Mouse (Mus musculus) C2C12 (cell line): ENCODE measurements around the gene Grik3. TPM values are rescaled to one million over a fixed set of nuclear protein-coding genes. Genes with fewer than 3 reads are reported as not detected.
"Not testable (repeated sequence)": the region's sequence is repeated elsewhere in the genome, so short reads cannot be mapped to it uniquely, and the experiment has no call there.

Experiments used
- H3K27me3 ChIP-seq: one replicate; pipeline ENCODE4 v1.6.1; 2011; ENCODE audit not compliant: control insufficient read depth, insufficient read depth, insufficient read length
- H3K36me3 ChIP-seq: one replicate; pipeline ENCODE4 v1.6.1; 2011; ENCODE audit not compliant: control insufficient read depth, insufficient read depth
- H3K4me3 ChIP-seq: one replicate; pipeline ENCODE4 v1.5.1; 2011; ENCODE audit warnings: mild to moderate bottlenecking, control low read depth; ENCODE audit not compliant: poor library complexity, insufficient read depth, severe bottlenecking
- H3K79me2 ChIP-seq: one replicate; pipeline ENCODE4 v1.6.1; 2011; ENCODE audit not compliant: control insufficient read depth, insufficient read depth
- H3K79me3 ChIP-seq: one replicate; pipeline ENCODE4 v1.6.1; 2011; ENCODE audit warnings: low read depth, control low read depth
- H3ac ChIP-seq: one replicate; pipeline ENCODE3; 2011; ENCODE audit warnings: low read depth; ENCODE audit not compliant: control insufficient read depth, insufficient read length
- CEBPB ChIP-seq: IDR thresholded peaks from one replicate; pipeline ENCODE4 v1.6.1; 2011; ENCODE audit warnings: low read depth, mild to moderate bottlenecking, control low read depth, moderate library complexity
- CTCF ChIP-seq: IDR thresholded peaks from one replicate; pipeline ENCODE4 v1.5.1; 2011; ENCODE audit not compliant: control insufficient read depth, insufficient read depth, insufficient read length
- FOSL1 ChIP-seq: IDR thresholded peaks from one replicate; pipeline ENCODE4 v1.8.0; 2011; ENCODE audit warnings: mild to moderate bottlenecking, low read length; ENCODE audit not compliant: poor library complexity, insufficient read depth, severe bottlenecking
- MAX ChIP-seq: IDR thresholded peaks from one replicate; pipeline ENCODE4 v1.6.1; 2011; ENCODE audit warnings: mild to moderate bottlenecking, control low read depth
- MYOD1 ChIP-seq: IDR thresholded peaks from one replicate; pipeline ENCODE4 v1.6.1; 2011; ENCODE audit warnings: low read depth; ENCODE audit not compliant: control insufficient read depth, insufficient read length
- MYOG ChIP-seq: IDR thresholded peaks from one replicate; pipeline ENCODE4 v1.6.1; 2011; ENCODE audit not compliant: control insufficient read depth, insufficient read length; ENCODE audit errors: extremely low read depth
- USF1 ChIP-seq: IDR thresholded peaks from one replicate; pipeline ENCODE4 v1.6.1; 2011; ENCODE audit warnings: low read depth, mild to moderate bottlenecking, control low read depth, moderate library complexity
- polyA plus RNA-seq: library from polyadenylated mRNA; unstranded; fragments of >200 nt; fragmentation: generic; extraction: Trizol; gene quantifications from one replicate; pipeline ENCODE4 v1.2.1, GENCODE M21; 2012; ENCODE audit warnings: missing spikeins

Gene Grik3
- polyA plus RNA-seq, 1 experiment: 0.01 TPM

DNA sequence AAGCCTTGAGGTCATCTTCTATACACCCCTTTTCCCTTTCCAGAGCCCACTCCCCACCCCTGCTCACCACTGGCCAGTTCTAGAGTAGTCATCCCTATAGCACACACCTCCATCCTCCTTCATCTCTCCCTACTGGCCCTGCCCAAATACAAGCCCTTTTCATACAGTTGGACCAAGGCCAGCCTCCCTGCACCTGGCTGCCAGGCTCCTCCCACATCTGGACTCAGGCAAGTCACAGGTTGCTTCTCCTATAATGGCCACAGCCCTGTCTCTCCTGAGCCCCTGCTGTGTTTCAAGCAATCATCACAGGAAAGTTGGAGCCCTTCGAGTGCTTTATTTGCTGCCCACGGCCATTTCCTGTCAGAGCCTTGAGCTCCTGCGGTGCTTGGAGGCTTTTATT, 110.8 kb downstream of the Grik3 start:
- TF ChIP-seq MAX (no peak), FOSL1 (no peak), CEBPB (no peak), CTCF (no peak), MYOD1 (no peak), USF1 (no peak), MYOG (no peak)
- Histone ChIP-seq H3K36me3 (no peaks in the 10 kb centered on the region), H3ac (no peak overlapping the region), H3K4me3 (no peak overlapping the region), H3K79me3 (no peaks in the 10 kb centered on the region), H3K27me3 (no peaks in the 10 kb centered on the region), H3K79me2 (no peaks in the 10 kb centered on the region)

DNA sequence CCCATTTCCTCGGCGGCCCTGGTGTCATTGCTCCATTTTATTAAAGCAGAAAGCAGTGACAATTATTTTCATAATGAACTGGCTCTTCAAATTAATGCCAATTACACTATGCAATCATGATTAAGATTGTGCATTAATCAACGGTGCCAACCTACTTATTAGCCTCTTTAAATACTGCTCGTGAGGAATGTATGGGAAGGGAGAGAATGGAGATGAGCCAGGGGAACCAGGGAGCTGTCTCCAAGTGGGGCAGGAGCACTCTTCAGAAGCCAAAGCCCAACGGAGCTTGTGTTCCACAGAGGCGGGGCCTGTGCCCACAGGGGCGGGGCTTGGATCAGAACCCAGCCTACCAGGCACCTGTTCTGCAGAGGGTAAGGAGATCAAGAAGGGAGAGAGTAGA, 114.0 kb downstream of the Grik3 start:
- H3ac ChIP-seq: no peak overlapping the region
- H3K27me3 ChIP-seq: no peaks in the 10 kb centered on the region
- H3K4me3 ChIP-seq: no peak overlapping the region
- H3K79me3 ChIP-seq: no peaks in the 10 kb centered on the region
- TF ChIP-seq MYOD1: no peak
- TF ChIP-seq MAX: no peak
- TF ChIP-seq CTCF: no peak
- TF ChIP-seq USF1: no peak
- no peak for TF ChIP-seq CEBPB
- no peak for TF ChIP-seq FOSL1
- TF ChIP-seq MYOG: no peak
- no peaks in the 10 kb centered on the region for H3K79me2 ChIP-seq
- H3K36me3 ChIP-seq: no peaks in the 10 kb centered on the region

DNA sequence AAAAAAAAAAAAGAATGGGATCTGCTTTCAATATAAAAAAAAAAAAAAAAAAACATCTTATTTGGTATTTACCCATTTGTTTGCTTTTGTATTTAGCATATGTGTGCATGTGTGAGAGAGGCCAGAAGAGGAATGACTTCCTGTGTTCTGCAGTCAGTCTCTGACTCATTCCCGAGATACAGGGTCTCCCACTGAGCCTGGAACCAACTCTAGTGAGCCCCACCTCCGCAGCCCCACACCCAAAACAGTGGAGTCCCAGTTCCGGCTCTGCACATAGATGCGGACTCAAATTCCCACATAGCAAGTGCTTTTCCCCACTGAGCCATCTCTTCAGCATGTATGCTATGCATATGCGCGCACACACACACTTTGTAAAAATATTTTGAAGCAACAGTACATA, 115.6 kb downstream of the Grik3 start:
- no peak overlapping the region for H3ac ChIP-seq
- no peaks in the 10 kb centered on the region for H3K79me2 ChIP-seq
- no peaks in the 10 kb centered on the region for H3K27me3 ChIP-seq
- no peak overlapping the region for H3K4me3 ChIP-seq
- no peak for TF ChIP-seq FOSL1
- TF ChIP-seq MYOG: no peak
- TF ChIP-seq USF1: no peak
- no peak for TF ChIP-seq MAX
- TF ChIP-seq CEBPB: no peak
- TF ChIP-seq CTCF: no peak
- no peak for TF ChIP-seq MYOD1
- H3K36me3 ChIP-seq: no peaks in the 10 kb centered on the region
- no peaks in the 10 kb centered on the region for H3K79me3 ChIP-seq

DNA sequence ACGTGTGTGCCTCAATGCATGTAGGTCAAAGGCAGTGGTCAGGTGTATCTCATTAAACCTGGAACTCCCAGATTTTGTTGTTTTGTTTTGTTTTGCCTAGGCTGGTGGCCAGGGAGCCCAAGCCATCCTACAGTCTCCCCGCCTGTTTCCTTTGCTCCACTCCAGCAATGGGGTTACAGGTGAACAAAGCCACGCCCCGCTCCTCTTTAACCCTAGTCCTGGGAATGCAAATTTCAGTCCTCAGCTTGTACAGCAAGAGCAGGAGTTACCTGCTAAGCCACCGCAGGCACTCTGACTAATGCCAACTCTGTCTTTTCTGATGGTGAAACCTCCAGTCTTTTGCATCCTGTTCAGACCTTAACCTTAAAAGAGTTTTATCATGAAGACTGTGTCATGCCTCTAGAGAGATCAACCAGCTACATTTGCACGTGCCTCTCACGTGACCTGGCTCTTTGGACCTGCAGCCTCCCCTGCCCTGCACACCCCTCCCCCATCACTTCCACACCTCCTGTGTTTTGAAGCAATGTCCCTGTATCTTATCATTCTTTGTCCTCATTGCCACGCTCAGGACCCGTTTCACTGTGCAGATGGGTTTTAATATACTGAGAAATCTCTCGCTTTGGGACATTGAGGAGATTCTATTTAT, 117.0 kb downstream of the Grik3 start:
- TF ChIP-seq FOSL1 (no peak), CEBPB (no peak)
- no peak overlapping the region for H3K4me3 ChIP-seq
- no peaks in the 10 kb centered on the region for H3K79me3 ChIP-seq
- H3K79me2 ChIP-seq: no peaks in the 10 kb centered on the region
- no peaks in the 10 kb centered on the region for H3K27me3 ChIP-seq
- no peaks in the 10 kb centered on the region for H3K36me3 ChIP-seq
- no peak overlapping the region for H3ac ChIP-seq

DNA sequence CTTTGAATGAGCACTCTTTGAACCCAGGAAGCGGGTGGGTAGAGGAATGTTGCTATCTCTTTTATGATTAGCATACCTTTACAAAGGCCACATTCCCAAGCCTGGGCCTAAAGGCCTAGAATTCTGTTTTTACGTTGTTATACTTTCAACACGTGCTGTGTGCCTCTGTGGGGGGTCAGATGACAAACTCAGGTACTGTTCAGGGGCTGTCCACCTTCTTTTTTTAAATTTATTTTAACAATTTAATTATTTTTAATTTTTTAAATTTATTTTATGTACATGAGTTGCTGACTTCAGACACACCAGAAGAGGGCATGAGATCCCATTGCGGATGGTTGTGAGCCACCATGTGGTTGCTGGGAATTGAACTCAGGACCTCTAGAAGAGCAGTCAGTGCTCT, 118.4 kb downstream of the Grik3 start:
- H3K4me3 ChIP-seq, H3K27me3 ChIP-seq, H3K36me3 ChIP-seq, H3ac ChIP-seq, H3K79me3 ChIP-seq, H3K79me2 ChIP-seq: not testable (repeated sequence)

DNA sequence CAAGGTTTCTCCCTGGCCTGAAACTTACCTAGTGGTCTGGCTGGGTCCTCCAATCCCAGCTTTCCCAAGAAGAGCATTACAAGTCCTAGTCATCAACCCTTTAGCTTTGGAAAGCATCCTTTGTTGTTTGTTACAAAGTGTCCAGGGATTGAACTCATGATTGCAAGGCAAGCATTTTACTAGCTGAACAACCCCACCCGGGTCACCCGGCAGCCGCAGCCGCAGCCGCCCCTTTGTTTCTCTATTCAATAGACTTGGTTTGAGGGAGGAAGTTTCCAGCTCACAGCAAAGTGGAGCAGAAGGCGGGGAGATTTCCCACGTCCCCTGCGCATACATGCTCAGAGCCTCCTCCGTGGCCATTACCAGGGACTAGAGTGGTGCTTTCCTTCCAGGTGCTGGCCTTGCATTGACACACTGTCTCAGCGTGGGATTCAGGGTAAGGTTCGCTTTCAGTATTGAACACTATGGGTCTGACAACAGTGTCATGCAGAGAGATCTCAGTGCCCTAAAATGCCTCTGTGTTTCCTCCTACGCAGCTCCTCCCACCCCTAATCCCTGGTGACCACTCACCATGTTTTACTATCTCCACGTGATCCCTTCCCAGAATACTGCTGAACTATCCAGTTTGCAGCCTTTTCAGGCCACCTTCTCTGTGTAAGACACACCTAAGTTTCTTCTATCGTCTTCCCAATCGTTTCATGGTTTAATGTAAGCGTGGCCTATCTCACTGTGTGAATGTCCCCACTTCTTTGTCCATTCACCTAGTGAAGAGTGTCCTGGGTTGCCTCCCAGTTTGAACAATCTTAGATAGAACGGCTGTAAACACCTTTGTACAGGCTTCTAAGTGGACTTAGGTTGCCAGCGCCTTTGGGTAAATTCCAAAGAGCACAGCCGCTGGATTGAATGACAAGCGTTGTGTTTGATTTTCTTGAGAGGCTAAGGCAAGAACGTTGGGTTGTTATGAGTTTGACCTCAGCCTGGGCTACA, 119.1 kb downstream of the Grik3 start:
- no peak overlapping the region for H3K4me3 ChIP-seq
- no peaks in the 10 kb centered on the region for H3K79me3 ChIP-seq
- TF ChIP-seq CTCF: no peak
- TF ChIP-seq MYOD1: no peak
- TF ChIP-seq MAX: no peak
- TF ChIP-seq USF1: no peak
- no peaks in the 10 kb centered on the region for H3K36me3 ChIP-seq
- H3ac ChIP-seq: no peak overlapping the region
- H3K79me2 ChIP-seq: no peaks in the 10 kb centered on the region
- no peaks in the 10 kb centered on the region for H3K27me3 ChIP-seq
